Mouse (Mus musculus): ENCODE data around the gene Bin2. TPM values are rescaled to one million over a fixed set of nuclear protein-coding genes. Genes with fewer than 3 reads are reported as not detected.

Bin2 gene
- polyA plus RNA-seq, 1 experiment from 2014 or later, result 1.6 TPM

DNA sequence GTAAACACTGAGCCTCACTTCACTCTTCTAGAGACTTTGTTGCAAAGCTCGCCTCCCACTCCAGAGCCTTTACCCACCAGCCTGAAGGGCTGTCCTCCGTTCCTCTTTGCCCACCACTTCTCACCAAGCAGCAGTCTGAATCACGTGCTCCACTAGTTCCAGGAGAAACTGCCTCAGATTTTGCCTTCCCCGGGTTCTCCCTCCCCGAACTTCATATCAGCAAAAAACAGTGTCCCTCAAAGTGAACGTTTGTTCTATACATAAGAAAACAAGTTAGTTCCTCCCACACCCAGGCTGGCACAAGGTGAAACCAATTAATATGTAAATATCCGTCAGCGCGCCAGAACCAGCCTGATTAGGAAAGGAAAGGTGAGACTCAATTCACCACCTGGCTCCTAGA lies 34.1 kb downstream of the Bin2 start:
- no peak overlapping the region for H3K9ac ChIP-seq (ENCODE audit: low read depth, low read length)
- no peak overlapping the region for H3K27ac ChIP-seq (ENCODE audit: low read depth, low read length)
- H3K9me3 ChIP-seq (ENCODE audit: control insufficient read depth, low read length), result no peaks in the 10 kb centered on the region
- no peak overlapping the region for H3K4me2 ChIP-seq (ENCODE audit: low read length)
- H3K4me3 ChIP-seq (ENCODE audit: low read length), result no peak overlapping the region
- H3K36me3 ChIP-seq (ENCODE audit: control insufficient read depth, insufficient read depth, low read length), result no peaks in the 10 kb centered on the region
- no peak for ATAC-seq
- H3K4me1 ChIP-seq (ENCODE audit: control insufficient read depth, insufficient read depth, low read depth, low read length), result peaks cover 11% of the 10 kb centered on the region
- H3K27me3 ChIP-seq (replicated peaks; ENCODE audit: control insufficient read depth, insufficient read depth, low read length), result peaks cover 37% of the 10 kb centered on the region
- 12% methylated on average over 9 of the region's 9 CpGs for WGBS

DNA sequence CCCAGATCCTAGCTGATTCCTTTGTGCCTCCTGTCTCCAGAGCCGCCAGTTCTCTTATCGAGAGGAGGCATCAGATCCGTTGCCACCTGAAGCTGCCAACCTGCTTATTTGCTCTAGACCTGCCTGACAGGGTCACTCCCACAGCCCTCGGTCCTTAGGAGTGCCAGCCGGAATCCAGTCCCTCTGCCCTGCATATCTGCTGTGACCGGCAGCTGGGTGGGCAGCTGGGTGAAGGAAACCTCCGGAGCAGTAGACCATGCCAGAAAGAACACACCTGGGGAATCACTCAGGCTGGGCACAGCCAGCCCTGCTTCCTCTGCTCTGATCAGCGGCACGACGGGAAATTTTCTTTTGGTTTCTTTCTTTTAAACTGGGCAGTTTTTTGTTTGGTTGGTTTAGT lies 36.0 kb downstream of the Bin2 start:
- Histone ChIP-seq H3K36me3 (ENCODE audit: control insufficient read depth, insufficient read depth, low read length) (no peaks in the 10 kb centered on the region), H3K4me2 (ENCODE audit: low read length) (no peak overlapping the region), H3K4me3 (ENCODE audit: low read length) (no peak overlapping the region), H3K9ac (ENCODE audit: low read depth, low read length) (no peak overlapping the region), H3K27ac (ENCODE audit: low read depth, low read length) (no peak overlapping the region), H3K9me3 (ENCODE audit: control insufficient read depth, low read length) (no peaks in the 10 kb centered on the region), H3K4me1 (ENCODE audit: control insufficient read depth, insufficient read depth, low read depth, low read length) (peaks cover 11% of the 10 kb centered on the region), H3K27me3 (replicated peaks; ENCODE audit: control insufficient read depth, insufficient read depth, low read length) (peaks cover 32% of the 10 kb centered on the region)
- WGBS, result 84% methylated on average over 10 of the region's 10 CpGs
- no peak for ATAC-seq

GRCm38 (mm10) chr15:100632323-100632722 lies 37.0 kb downstream of the Bin2 start:
- Histone ChIP-seq H3K36me3 (ENCODE audit: control insufficient read depth, insufficient read depth, low read length) (no peaks in the 10 kb centered on the region), H3K27me3 (replicated peaks; ENCODE audit: control insufficient read depth, insufficient read depth, low read length) (peaks cover 26% of the 10 kb centered on the region), H3K27ac (ENCODE audit: low read depth, low read length) (no peak overlapping the region), H3K4me3 (ENCODE audit: low read length) (no peak overlapping the region), H3K4me2 (ENCODE audit: low read length) (no peak overlapping the region), H3K4me1 (ENCODE audit: control insufficient read depth, insufficient read depth, low read depth, low read length) (peaks cover 11% of the 10 kb centered on the region), H3K9me3 (ENCODE audit: control insufficient read depth, low read length) (no peaks in the 10 kb centered on the region), H3K9ac (ENCODE audit: low read depth, low read length) (no peak overlapping the region)
- WGBS, result 88% methylated on average over 5 of the region's 5 CpGs
- no peak for ATAC-seq

- WGBS, result 89% methylated on average over 12 of the region's 12 CpGs
Measured at GRCm38 (mm10) chr15:100631454-100632170, 37.7 kb downstream of the Bin2 start.

GRCm38 (mm10) chr15:100630126-100630525 lies 39.2 kb downstream of the Bin2 start:
- Histone ChIP-seq H3K27me3 (replicated peaks; ENCODE audit: control insufficient read depth, insufficient read depth, low read length) (peaks cover 14% of the 10 kb centered on the region), H3K4me1 (ENCODE audit: control insufficient read depth, insufficient read depth, low read depth, low read length) (no peaks in the 10 kb centered on the region), H3K27ac (ENCODE audit: low read depth, low read length) (no peak overlapping the region), H3K4me2 (ENCODE audit: low read length) (no peak overlapping the region), H3K9ac (ENCODE audit: low read depth, low read length) (no peak overlapping the region), H3K36me3 (ENCODE audit: control insufficient read depth, insufficient read depth, low read length) (no peaks in the 10 kb centered on the region), H3K9me3 (ENCODE audit: control insufficient read depth, low read length) (no peaks in the 10 kb centered on the region), H3K4me3 (ENCODE audit: low read length) (no peak overlapping the region)
- WGBS, result 43% methylated on average over 3 of the region's 3 CpGs
- no peak for ATAC-seq

More at GRCm38 (mm10) chr15:100631454-100632170, 37.7 kb downstream of the Bin2 start:
- no peak overlapping the region for H3K9ac ChIP-seq (ENCODE audit: low read depth, low read length)
- no peak for ATAC-seq
- H3K9me3 ChIP-seq (ENCODE audit: control insufficient read depth, low read length), result no peaks in the 10 kb centered on the region
- H3K27me3 ChIP-seq (replicated peaks; ENCODE audit: control insufficient read depth, insufficient read depth, low read length), result peaks cover 25% of the 10 kb centered on the region
- H3K27ac ChIP-seq (ENCODE audit: low read depth, low read length), result no peak overlapping the region
- H3K4me3 ChIP-seq (ENCODE audit: low read length), result no peak overlapping the region
- H3K36me3 ChIP-seq (ENCODE audit: control insufficient read depth, insufficient read depth, low read length), result no peaks in the 10 kb centered on the region
- no peak overlapping the region for H3K4me2 ChIP-seq (ENCODE audit: low read length)
- peaks cover 4% of the 10 kb centered on the region for H3K4me1 ChIP-seq (ENCODE audit: control insufficient read depth, insufficient read depth, low read depth, low read length)

- Histone ChIP-seq H3K4me1 (ENCODE audit: control insufficient read depth, insufficient read depth, low read depth, low read length) (no peaks in the 10 kb centered on the region), H3K27ac (ENCODE audit: low read depth, low read length) (no peak overlapping the region), H3K9me3 (ENCODE audit: control insufficient read depth, low read length) (no peaks in the 10 kb centered on the region), H3K27me3 (replicated peaks; ENCODE audit: control insufficient read depth, insufficient read depth, low read length) (peaks cover 5% of the 10 kb centered on the region; the same call in 1 of the 2 replicates), H3K4me2 (ENCODE audit: low read length) (no peak overlapping the region), H3K9ac (ENCODE audit: low read depth, low read length) (no peak overlapping the region), H3K4me3 (ENCODE audit: low read length) (no peak overlapping the region), H3K36me3 (ENCODE audit: control insufficient read depth, insufficient read depth, low read length) (no peaks in the 10 kb centered on the region)
- WGBS, result 53% methylated on average over 6 of the region's 7 CpGs
- ATAC-seq, result no peak
Measured at GRCm38 (mm10) chr15:100628797-100629196, 40.6 kb downstream of the Bin2 start.

GRCm38 (mm10) chr15:100627774-100628370 lies 41.5 kb downstream of the Bin2 start:
- Histone ChIP-seq H3K4me2 (ENCODE audit: low read length) (no peak overlapping the region), H3K36me3 (ENCODE audit: control insufficient read depth, insufficient read depth, low read length) (no peaks in the 10 kb centered on the region), H3K9ac (ENCODE audit: low read depth, low read length) (no peak overlapping the region), H3K27ac (ENCODE audit: low read depth, low read length) (no peak overlapping the region), H3K4me1 (ENCODE audit: control insufficient read depth, insufficient read depth, low read depth, low read length) (no peaks in the 10 kb centered on the region), H3K4me3 (ENCODE audit: low read length) (no peak overlapping the region), H3K9me3 (ENCODE audit: control insufficient read depth, low read length) (no peaks in the 10 kb centered on the region), H3K27me3 (replicated peaks; ENCODE audit: control insufficient read depth, insufficient read depth, low read length) (no peaks in the 10 kb centered on the region; the same call in 1 of the 2 replicates)
- ATAC-seq, result no peak
- 5% methylated on average over 11 of the region's 11 CpGs for WGBS

GRCm38 (mm10) chr15:100627287-100627686 lies 42.1 kb downstream of the Bin2 start:
- H3K9ac ChIP-seq (ENCODE audit: low read depth, low read length), result no peak overlapping the region
- no peaks in the 10 kb centered on the region for H3K9me3 ChIP-seq (ENCODE audit: control insufficient read depth, low read length)
- no peak overlapping the region for H3K27ac ChIP-seq (ENCODE audit: low read depth, low read length)
- no peak overlapping the region for H3K4me3 ChIP-seq (ENCODE audit: low read length)
- no peaks in the 10 kb centered on the region; the same call in 1 of the 2 replicates for H3K27me3 ChIP-seq (replicated peaks; ENCODE audit: control insufficient read depth, insufficient read depth, low read length)
- ATAC-seq, result no peak
- H3K36me3 ChIP-seq (ENCODE audit: control insufficient read depth, insufficient read depth, low read length), result no peaks in the 10 kb centered on the region
- 15% methylated on average over 10 of the region's 10 CpGs for WGBS
- H3K4me1 ChIP-seq (ENCODE audit: control insufficient read depth, insufficient read depth, low read depth, low read length), result no peaks in the 10 kb centered on the region
- H3K4me2 ChIP-seq (ENCODE audit: low read length), result no peak overlapping the region

GRCm38 (mm10) chr15:100624435-100624834 lies 44.9 kb downstream of the Bin2 start:
- ATAC-seq, result no peak
- Histone ChIP-seq H3K27me3 (replicated peaks; ENCODE audit: control insufficient read depth, insufficient read depth, low read length) (no peaks in the 10 kb centered on the region; the same call in 1 of the 2 replicates), H3K9me3 (ENCODE audit: control insufficient read depth, low read length) (no peaks in the 10 kb centered on the region), H3K4me1 (ENCODE audit: control insufficient read depth, insufficient read depth, low read depth, low read length) (no peaks in the 10 kb centered on the region), H3K9ac (ENCODE audit: low read depth, low read length) (no peak overlapping the region), H3K27ac (ENCODE audit: low read depth, low read length) (no peak overlapping the region; the same call in 1 of the 2 replicates), H3K4me2 (ENCODE audit: low read length) (no peak overlapping the region), H3K36me3 (ENCODE audit: control insufficient read depth, insufficient read depth, low read length) (peaks cover 5% of the 10 kb centered on the region; the same call in 1 of the 2 replicates), H3K4me3 (ENCODE audit: low read length) (no peak overlapping the region)
- WGBS, result 92% methylated on average over 3 of the region's 3 CpGs
